Mouse (Mus musculus): ENCODE results near the gene Capza1.
A peak's percentile ranks its signal among the peaks of the same experiment; 100 is the strongest.
"Not testable (repeated sequence)": the region's sequence is repeated elsewhere in the genome, so short reads cannot be mapped to it uniquely, and the experiment has no call there.

Capza1 gene

GRCm38 (mm10) chr3:104817481-104817990, 46.8 kb downstream of the Capza1 start:
- peak in 1 of 2 experiments; percentile 41 for DNase-seq (ENCODE audit: low spot score in 2 of 2)

- DNase-seq (ENCODE audit: low spot score in 2 of 2) = no peak
Measured at GRCm38 (mm10) chr3:104816130-104816529, 48.2 kb downstream of the Capza1 start.

- no peak for DNase-seq (ENCODE audit: low spot score in 2 of 2)
Measured at GRCm38 (mm10) chr3:104815346-104815745, 49.0 kb downstream of the Capza1 start.

GRCm38 (mm10) chr3:104814746-104815145, 49.6 kb downstream of the Capza1 start:
- DNase-seq (ENCODE audit: low spot score in 2 of 2) = no peak

- DNase-seq (ENCODE audit: low spot score in 2 of 2) = not testable (repeated sequence)
Measured at GRCm38 (mm10) chr3:104813227-104813626, 51.1 kb downstream of the Capza1 start.

- no peak for DNase-seq (ENCODE audit: low spot score in 2 of 2)
Measured at GRCm38 (mm10) chr3:104812254-104812653, 52.1 kb downstream of the Capza1 start.

- no peak for DNase-seq (ENCODE audit: low spot score in 2 of 2)
Measured at GRCm38 (mm10) chr3:104811752-104812151, 52.6 kb downstream of the Capza1 start.

GRCm38 (mm10) chr3:104805539-104805938, 58.8 kb downstream of the Capza1 start:
- DNase-seq (ENCODE audit: low spot score in 2 of 2) = no peak

- no peak for DNase-seq (ENCODE audit: low spot score in 2 of 2)
Measured at GRCm38 (mm10) chr3:104804312-104804711, 60.0 kb downstream of the Capza1 start.

- DNase-seq (ENCODE audit: low spot score in 2 of 2) = no peak
Measured at GRCm38 (mm10) chr3:104801481-104801880, 62.8 kb downstream of the Capza1 start.

GRCm38 (mm10) chr3:104800681-104801080, 63.6 kb downstream of the Capza1 start:
- DNase-seq (ENCODE audit: low spot score in 2 of 2) = no peak

- DNase-seq (ENCODE audit: low spot score in 2 of 2) = no peak
Measured at GRCm38 (mm10) chr3:104796430-104797082, 67.7 kb downstream of the Capza1 start.

- DNase-seq (ENCODE audit: low spot score in 2 of 2) = no peak
Measured at GRCm38 (mm10) chr3:104795661-104796340, 68.5 kb downstream of the Capza1 start.

- DNase-seq (ENCODE audit: low spot score in 2 of 2) = no peak
Measured at GRCm38 (mm10) chr3:104794953-104795470, 69.3 kb downstream of the Capza1 start.

GRCm38 (mm10) chr3:104793871-104794828, 70.2 kb downstream of the Capza1 start:
- DNase-seq (ENCODE audit: low spot score in 2 of 2) = peak; percentile 71 to 85

GRCm38 (mm10) chr3:104792360-104793270, 71.7 kb downstream of the Capza1 start:
- DNase-seq (ENCODE audit: low spot score in 2 of 2) = no peak

GRCm38 (mm10) chr3:104791671-104792070, 72.6 kb downstream of the Capza1 start:
- no peak for DNase-seq (ENCODE audit: low spot score in 2 of 2)

GRCm38 (mm10) chr3:104791017-104791416, 73.3 kb downstream of the Capza1 start:
- no peak for DNase-seq (ENCODE audit: low spot score in 2 of 2)

GRCm38 (mm10) chr3:104790401-104790937, 73.8 kb downstream of the Capza1 start:
- DNase-seq (ENCODE audit: low spot score in 2 of 2) = no peak

- DNase-seq (ENCODE audit: low spot score in 2 of 2) = no peak
Measured at GRCm38 (mm10) chr3:104789822-104790221, 74.5 kb downstream of the Capza1 start.

GRCm38 (mm10) chr3:104789312-104789605, 75.0 kb downstream of the Capza1 start:
- DNase-seq (ENCODE audit: low spot score in 2 of 2) = no peak
